Mouse (Mus musculus) thymus, adult 2 months (tissue): ENCODE measurements around the gene Hip1r. TPM values are rescaled to one million over a fixed set of nuclear protein-coding genes. Genes with fewer than 3 reads are reported as not detected.

ENCODE experiments used
- DNase-seq: peaks from one replicate; pipeline ENCODE4 v3.0.0; 2021
- H3K27ac ChIP-seq: fragments of 200-500 bp; 2 replicates; pipeline ENCODE4 v1.5.1; 2012; ENCODE audit warnings: low read length, control low read depth; ENCODE audit not compliant: control insufficient read depth, insufficient read depth
- H3K27me3 ChIP-seq: fragments of 200-500 bp; 2 replicates; pipeline ENCODE4 v1.6.1; 2012; ENCODE audit warnings: mild to moderate bottlenecking, low read length, moderate library complexity, mixed read lengths; ENCODE audit not compliant: control insufficient read depth, insufficient read depth
- H3K36me3 ChIP-seq: fragments of 200-500 bp; 2 replicates; pipeline ENCODE4 v1.6.1; 2012; ENCODE audit warnings: mild to moderate bottlenecking, low read length, moderate library complexity; ENCODE audit not compliant: control insufficient read depth, insufficient read depth
- H3K4me1 ChIP-seq: fragments of 200-500 bp; replicated peaks from 2 replicates; pipeline ENCODE4 v1.6.1; 2012; ENCODE audit warnings: low read length; ENCODE audit not compliant: control insufficient read depth, insufficient read depth
- H3K4me3 ChIP-seq: fragments of 200-500 bp; 2 replicates; pipeline ENCODE4 v1.5.1; 2012; ENCODE audit warnings: mild to moderate bottlenecking, low read length, control low read depth, moderate library complexity; ENCODE audit not compliant: control insufficient read depth, insufficient read depth
- CTCF ChIP-seq: fragments of 200-500 bp; IDR thresholded peaks from 2 replicates; pipeline ENCODE4 v1.5.1; 2012; ENCODE audit warnings: mild to moderate bottlenecking, control low read depth, low read length, moderate library complexity, borderline replicate concordance; ENCODE audit not compliant: control insufficient read depth, poor library complexity, insufficient read depth; ENCODE audit errors: extremely low read depth
- POLR2A ChIP-seq: fragments of 200-500 bp; IDR thresholded peaks from 2 replicates; pipeline ENCODE4 v1.6.1; 2012; ENCODE audit warnings: mild to moderate bottlenecking, low read length, control low read depth, moderate library complexity; ENCODE audit not compliant: control insufficient read depth, poor library complexity, insufficient read depth; ENCODE audit errors: extremely low read depth
- WGBS: fragments of 180-500 bp; shearing (Covaris S2); methylation state at CpG from one replicate; pipeline ENCODE4 v1.1.7; 2018; 5-methylcytosine and 5-hydroxymethylcytosine counted together
- polyA plus RNA-seq: library from polyadenylated mRNA; depleted of rRNA; stranded (reverse); fragments of >200 nt; gene quantifications from 2 replicates; pipeline ENCODE4 v1.2.3, GENCODE M21; 2012

Gene Hip1r
- polyA plus RNA-seq, 1 experiment: 13.8 TPM

GRCm38 (mm10) chr5:124000824-124001223 is 27.4 kb downstream of the Hip1r start:
- Histone ChIP-seq H3K4me3 (no peak overlapping the region), H3K4me1 (peaks cover 9% of the 10 kb centered on the region), H3K36me3 (peaks cover 4% of the 10 kb centered on the region), H3K27ac (no peak overlapping the region), H3K27me3 (no peaks in the 10 kb centered on the region)
- TF ChIP-seq CTCF (peak; percentile 71; the same call in 1 of the 2 replicates), POLR2A (no peak)
- DNase-seq: peak; percentile 88
- WGBS: 13% methylated on average over 7 of the region's 7 CpGs

DNA sequence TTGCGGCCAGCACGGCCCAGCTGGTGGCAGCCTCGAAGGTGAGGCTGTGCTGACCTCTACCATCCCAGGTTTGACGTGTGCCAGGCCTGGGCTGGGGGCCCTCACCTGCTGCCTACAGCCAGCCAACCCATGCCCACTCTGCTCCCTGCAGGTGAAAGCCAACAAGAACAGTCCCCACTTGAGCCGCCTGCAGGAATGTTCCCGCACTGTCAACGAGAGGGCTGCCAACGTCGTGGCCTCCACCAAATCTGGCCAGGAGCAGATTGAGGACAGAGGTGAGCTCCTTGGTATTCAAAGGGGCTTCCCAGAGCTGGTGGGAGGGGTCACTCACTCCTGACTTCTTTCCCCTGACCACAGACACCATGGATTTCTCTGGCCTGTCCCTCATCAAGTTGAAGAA is 27.8 kb downstream of the Hip1r start:
- WGBS: 73% methylated on average over 9 of the region's 9 CpGs
- TF ChIP-seq POLR2A (no peak), CTCF (no peak)
- Histone ChIP-seq H3K4me3 (no peak overlapping the region), H3K4me1 (peaks cover 9% of the 10 kb centered on the region), H3K36me3 (peaks cover 9% of the 10 kb centered on the region), H3K27me3 (no peaks in the 10 kb centered on the region), H3K27ac (no peak overlapping the region)
- no peak for DNase-seq

GRCm38 (mm10) chr5:124002876-124003275 is 29.4 kb downstream of the Hip1r start:
- no peak for DNase-seq
- 86% methylated on average over 2 of the region's 2 CpGs for whole genome bisulfite sequencing
- no peak overlapping the region for H3K27ac ChIP-seq

GRCm38 (mm10) chr5:124003375-124003774 is 29.9 kb downstream of the Hip1r start:
- DNase-seq: no peak
- WGBS: 92% methylated on average over 4 of the region's 4 CpGs
- no peak overlapping the region for H3K27ac ChIP-seq
- no peak for TF ChIP-seq POLR2A
- no peak overlapping the region for H3K4me3 ChIP-seq
- H3K4me1 ChIP-seq: peaks cover 9% of the 10 kb centered on the region
- H3K27me3 ChIP-seq: no peaks in the 10 kb centered on the region
- peaks cover 20% of the 10 kb centered on the region for H3K36me3 ChIP-seq

More at GRCm38 (mm10) chr5:124002876-124003275, 29.4 kb downstream of the Hip1r start:
- Histone ChIP-seq H3K4me1 (peaks cover 9% of the 10 kb centered on the region), H3K36me3 (peaks cover 15% of the 10 kb centered on the region), H3K27me3 (no peaks in the 10 kb centered on the region), H3K4me3 (no peak overlapping the region)
- no peak for TF ChIP-seq CTCF

GRCm38 (mm10) chr5:124004356-124005150 is 31.1 kb downstream of the Hip1r start:
- no peaks in the 10 kb centered on the region for H3K27me3 ChIP-seq
- peaks cover 30% of the 10 kb centered on the region for H3K36me3 ChIP-seq
- peak; percentile 34 for DNase-seq
- H3K4me3 ChIP-seq: no peak overlapping the region
- no peak overlapping the region for H3K27ac ChIP-seq
- H3K4me1 ChIP-seq: peaks cover 9% of the 10 kb centered on the region
- WGBS: 82% methylated on average over 17 of the region's 17 CpGs
- no peak for TF ChIP-seq CTCF
- TF ChIP-seq POLR2A: no peak

GRCm38 (mm10) chr5:124005151-124005500 is 31.7 kb downstream of the Hip1r start:
- 91% methylated on average over 15 of the region's 15 CpGs for WGBS
- no peak for TF ChIP-seq CTCF
- no peak for TF ChIP-seq POLR2A
- Histone ChIP-seq H3K27ac (no peak overlapping the region), H3K27me3 (no peaks in the 10 kb centered on the region), H3K4me1 (peaks cover 9% of the 10 kb centered on the region), H3K4me3 (no peak overlapping the region), H3K36me3 (peaks cover 32% of the 10 kb centered on the region)
- no peak for DNase-seq

DNA sequence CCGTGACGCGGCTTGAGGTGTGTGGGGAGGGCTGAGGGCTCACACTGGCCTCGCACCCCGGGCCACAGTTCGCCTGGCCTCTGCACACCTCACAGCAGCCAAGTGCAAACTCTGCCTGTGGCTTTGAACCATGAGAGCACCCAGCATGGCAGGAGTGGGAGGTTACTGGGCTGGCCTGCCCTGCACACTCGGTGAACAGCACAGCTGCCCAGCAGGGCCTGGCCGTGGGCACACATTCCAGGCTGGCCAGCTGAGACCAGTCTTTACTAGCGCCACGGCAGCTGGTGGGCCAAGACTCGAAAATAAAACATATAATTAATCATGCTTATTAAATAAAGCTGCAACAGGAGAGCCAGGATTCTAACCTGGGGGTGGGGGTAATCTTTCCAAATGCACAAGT is 32.2 kb downstream of the Hip1r start:
- Histone ChIP-seq H3K4me3 (no peak overlapping the region), H3K4me1 (peaks cover 9% of the 10 kb centered on the region), H3K27ac (no peak overlapping the region), H3K36me3 (peaks cover 35% of the 10 kb centered on the region), H3K27me3 (no peaks in the 10 kb centered on the region)
- WGBS: 95% methylated on average over 11 of the region's 11 CpGs
- no peak for TF ChIP-seq CTCF
- no peak for DNase-seq
